Mouse (Mus musculus) cerebellum, adult 2 months (tissue): ENCODE measurements around the gene Stox2. TPM values are rescaled to one million over a fixed set of nuclear protein-coding genes. Genes with fewer than 3 reads are reported as not detected.

Experiments used
- DNase-seq, 2 experiments: peaks; one replicate each; pipeline ENCODE4 v3.0.0; 2021
- H3K27ac ChIP-seq: fragments of 200-500 bp; 2 replicates; pipeline ENCODE4 v1.5.1; 2012; ENCODE audit warnings: low read length, control low read depth, inconsistent platforms; ENCODE audit not compliant: insufficient read depth
- H3K27me3 ChIP-seq: fragments of 200-500 bp; 2 replicates; pipeline ENCODE4 v1.6.1; 2012; ENCODE audit warnings: inconsistent platforms, mild to moderate bottlenecking, low read length, moderate library complexity; ENCODE audit not compliant: control insufficient read depth, insufficient read depth
- H3K4me1 ChIP-seq: fragments of 200-500 bp; 2 replicates; pipeline ENCODE4 v1.6.1; 2011; ENCODE audit warnings: low read length; ENCODE audit not compliant: control insufficient read depth, insufficient read depth
- H3K4me3 ChIP-seq: fragments of 200-500 bp; replicated peaks from 2 replicates; pipeline ENCODE3; 2011; ENCODE audit warnings: mild to moderate bottlenecking, low read depth, low read length, control low read depth; ENCODE audit not compliant: insufficient read depth
- CTCF ChIP-seq: fragments of 200-500 bp; IDR thresholded peaks from 2 replicates; pipeline ENCODE4 v1.5.1; 2011; ENCODE audit warnings: low read depth, mild to moderate bottlenecking, control low read depth, low read length, moderate library complexity, borderline replicate concordance; ENCODE audit not compliant: insufficient read depth
- POLR2A ChIP-seq: fragments of 200-500 bp; IDR thresholded peaks from 2 replicates; pipeline ENCODE4 v1.6.1; 2011; ENCODE audit warnings: low read length, control low read depth, borderline replicate concordance; ENCODE audit not compliant: insufficient read depth
- WGBS: fragments of 180-500 bp; shearing (Covaris S2); methylation state at CpG from one replicate; pipeline ENCODE4 v1.1.7; 2018; 5-methylcytosine and 5-hydroxymethylcytosine counted together
- polyA plus RNA-seq: library from polyadenylated mRNA; depleted of rRNA; stranded (reverse); fragments of >200 nt; gene quantifications from 2 replicates; pipeline ENCODE4 v1.2.3, GENCODE M21; 2012; rRNA removed

The Stox2 gene
- polyA plus RNA-seq, 1 experiment = 19.3 TPM

DNA sequence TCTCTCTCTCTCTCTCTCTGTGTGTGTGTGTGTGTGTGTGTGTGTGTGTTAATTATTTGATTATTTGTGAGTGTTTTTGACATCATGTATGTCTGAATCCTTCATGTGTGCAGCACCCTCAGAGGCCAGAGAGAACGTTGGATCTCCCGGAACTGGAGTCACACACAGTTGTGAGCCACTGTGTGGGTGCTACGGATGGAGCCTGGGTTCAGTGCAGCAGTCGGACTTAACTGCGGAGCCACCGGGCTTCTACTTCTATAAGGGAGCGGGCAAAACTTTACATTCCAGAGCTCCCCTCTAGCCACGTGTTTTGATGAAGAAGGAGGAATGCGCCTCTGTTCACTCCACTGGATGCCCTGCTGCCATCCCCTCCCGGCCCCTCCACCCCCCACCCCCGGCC is 311.4 kb downstream of the Stox2 start:
- Histone ChIP-seq H3K4me3 (no peak overlapping the region), H3K27me3 (no peaks in the 10 kb centered on the region), H3K4me1 (no peaks in the 10 kb centered on the region), H3K27ac (no peak overlapping the region)
- TF ChIP-seq CTCF (no peak), POLR2A (no peak)
- no peak for DNase-seq
- 49% methylated on average over 11 of the region's 11 CpGs for WGBS

GRCm38 (mm10) chr8:47133381-47133780 is 312.8 kb downstream of the Stox2 start:
- WGBS = 95% methylated on average over 3 of the region's 3 CpGs
- Histone ChIP-seq H3K4me3 (no peak overlapping the region), H3K27ac (no peak overlapping the region), H3K27me3 (no peaks in the 10 kb centered on the region), H3K4me1 (no peaks in the 10 kb centered on the region)
- no peak for DNase-seq
- TF ChIP-seq CTCF (no peak), POLR2A (no peak)

Other genes with a start within 250 kb of the Stox2 start
- gene Trappc11, start 87.1 kb upstream of the Stox2 start, polyA plus RNA-seq = 39.6 and 42.9 TPM in 2 replicates
- 23.4 and 23.7 TPM in 2 replicates for gene Rwdd4a, start 87.3 kb upstream of the Stox2 start, polyA plus RNA-seq
- gene Ing2, start 229.2 kb upstream of the Stox2 start, polyA plus RNA-seq = 15.4 and 20.4 TPM in 2 replicates